Mouse (Mus musculus) forebrain, embryonic 13.5 days (tissue): ENCODE data around the gene B3gat3. TPM values are rescaled to one million over a fixed set of nuclear protein-coding genes. Genes with fewer than 3 reads are reported as not detected.

Source experiments
- ATAC-seq: fragments of 200-750 bp; cut with Nextera tagmentation; 2 replicates; pipeline ENCODE4 v1.8.0; 2017
- H3K27ac ChIP-seq: fragments of 300-500 bp; sonication (generic); 2 replicates; pipeline ENCODE4 v1.5.1; 2015; ENCODE audit warnings: inconsistent platforms, mild to moderate bottlenecking, moderate library complexity
- H3K27me3 ChIP-seq: fragments of 300-500 bp; sonication (generic); 2 replicates; pipeline ENCODE4 v1.6.1; 2015; ENCODE audit warnings: mild to moderate bottlenecking, inconsistent platforms
- H3K36me3 ChIP-seq: fragments of 300-500 bp; sonication (generic); 2 replicates; pipeline ENCODE4 v1.6.1; 2015; ENCODE audit warnings: mild to moderate bottlenecking, inconsistent platforms; ENCODE audit not compliant: poor library complexity, severe bottlenecking
- H3K4me1 ChIP-seq: fragments of 300-500 bp; sonication (generic); 2 replicates; pipeline ENCODE4 v1.6.1; 2015; ENCODE audit warnings: inconsistent platforms
- H3K4me2 ChIP-seq: fragments of 300-500 bp; sonication (generic); 2 replicates; pipeline ENCODE4 v1.6.1; 2015; ENCODE audit warnings: inconsistent platforms, mild to moderate bottlenecking, moderate library complexity
- H3K4me3 ChIP-seq: fragments of 300-500 bp; sonication (generic); 2 replicates; pipeline ENCODE4 v1.5.1; 2015; ENCODE audit warnings: mild to moderate bottlenecking, inconsistent platforms
- H3K9ac ChIP-seq: fragments of 300-500 bp; sonication (generic); 2 replicates; pipeline ENCODE4 v1.6.1; 2015; ENCODE audit warnings: mild to moderate bottlenecking, inconsistent platforms
- H3K9me3 ChIP-seq: fragments of 300-500 bp; sonication (generic); replicated peaks from 2 replicates; pipeline ENCODE4 v1.6.1; 2016; ENCODE audit warnings: inconsistent platforms
- WGBS: fragments of 180-500 bp; shearing (Covaris S2); methylation state at CpG from one replicate; pipeline ENCODE4 v1.1.7; 2015; 5-methylcytosine and 5-hydroxymethylcytosine counted together
- polyA plus RNA-seq: library from polyadenylated mRNA; unstranded; fragments of >200 nt; fragmentation: Nextera tagmentation; extraction: Ambion mirVana; gene quantifications from 2 replicates; pipeline ENCODE4 v1.2.1, GENCODE M21; 2015

The B3gat3 gene
- polyA plus RNA-seq, 1 experiment from 2014 or later: 66.4 TPM

DNA sequence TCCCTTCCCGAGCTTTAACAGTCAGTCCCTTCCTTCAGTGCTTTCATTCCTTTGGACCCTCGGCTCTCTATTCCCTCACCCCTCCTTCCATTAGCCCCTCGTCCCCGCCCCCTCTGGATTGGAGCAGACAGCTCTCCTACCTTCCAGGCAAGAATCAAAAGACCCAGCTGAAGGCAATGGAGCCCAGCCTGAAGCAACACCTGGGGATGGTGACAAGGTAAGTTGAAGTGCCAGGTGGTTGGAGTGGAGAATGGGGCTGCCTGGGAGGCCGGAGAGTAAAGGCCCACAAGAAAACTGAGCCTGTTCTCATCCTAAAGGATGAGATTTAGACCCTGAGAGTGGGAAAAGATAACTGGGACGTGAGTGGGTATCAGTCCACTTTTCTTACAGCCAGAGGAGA lies 11.6 kb upstream of the B3gat3 start:
- Histone ChIP-seq H3K4me3 (no peak overlapping the region), H3K4me1 (no peaks in the 10 kb centered on the region), H3K27ac (no peak overlapping the region), H3K27me3 (no peaks in the 10 kb centered on the region), H3K36me3 (peaks cover 97% of the 10 kb centered on the region), H3K9me3 (no peaks in the 10 kb centered on the region), H3K9ac (no peak overlapping the region), H3K4me2 (no peak overlapping the region)
- ATAC-seq: no peak
- WGBS: 87% methylated on average over 6 of the region's 6 CpGs

DNA sequence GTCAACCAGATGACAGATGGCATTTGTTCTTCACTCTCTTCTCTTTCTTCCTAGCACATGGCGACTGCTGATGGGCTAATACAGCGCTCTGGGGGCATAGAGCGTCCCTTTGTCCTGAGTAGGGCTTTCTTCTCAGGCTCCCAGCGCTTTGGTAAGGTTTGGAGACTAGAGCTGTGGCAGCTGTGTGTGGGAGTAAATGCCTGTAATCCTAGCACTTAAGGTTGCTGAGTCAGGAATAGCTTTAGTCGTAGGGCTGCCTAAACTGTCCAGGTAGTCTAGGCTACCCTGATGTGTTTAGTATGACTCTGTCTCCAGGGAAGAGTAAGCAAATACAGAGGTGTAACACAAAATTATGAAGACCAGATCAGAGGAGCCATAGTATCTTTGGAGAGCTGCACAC lies 8.4 kb upstream of the B3gat3 start:
- H3K27me3 ChIP-seq: no peaks in the 10 kb centered on the region
- H3K36me3 ChIP-seq: peaks cover 100% of the 10 kb centered on the region
- no peak overlapping the region for H3K4me2 ChIP-seq
- no peak overlapping the region for H3K4me3 ChIP-seq
- H3K9ac ChIP-seq: no peak overlapping the region
- ATAC-seq: no peak
- no peak overlapping the region for H3K27ac ChIP-seq
- no peaks in the 10 kb centered on the region for H3K4me1 ChIP-seq
- 95% methylated on average over 5 of the region's 5 CpGs for WGBS
- no peaks in the 10 kb centered on the region for H3K9me3 ChIP-seq

- H3K27me3 ChIP-seq: no peaks in the 10 kb centered on the region
- ATAC-seq: no peak
- no peak overlapping the region for H3K4me3 ChIP-seq
- no peaks in the 10 kb centered on the region for H3K4me1 ChIP-seq
- no peak overlapping the region for H3K9ac ChIP-seq
- peaks cover 80% of the 10 kb centered on the region for H3K36me3 ChIP-seq
- H3K9me3 ChIP-seq: no peaks in the 10 kb centered on the region
- no peak overlapping the region for H3K4me2 ChIP-seq
- WGBS: 92% methylated on average over 3 of the region's 3 CpGs
- no peak overlapping the region for H3K27ac ChIP-seq
Measured at GRCm38 (mm10) chr19:8914212-8914611, 6.0 kb upstream of the B3gat3 start.

DNA sequence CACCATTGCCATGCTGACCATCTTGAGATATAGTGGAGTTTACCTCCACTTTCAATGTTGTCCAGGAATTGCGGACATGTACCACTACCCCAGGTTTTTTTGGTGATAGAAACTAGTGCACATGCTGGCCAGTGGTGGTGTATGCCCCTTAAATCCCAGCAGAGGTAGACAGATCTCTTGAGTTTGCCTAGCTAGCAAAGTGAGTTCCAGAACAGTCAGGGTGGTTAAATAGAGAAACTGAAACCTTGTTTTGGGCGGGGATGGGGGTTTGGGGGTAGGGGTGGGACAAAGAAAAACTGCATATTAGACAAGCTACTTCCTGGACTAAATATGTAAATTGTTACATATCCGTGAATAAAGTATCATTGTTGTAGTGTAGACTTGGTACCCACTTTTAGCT lies 1.2 kb upstream of the B3gat3 start:
- H3K4me1 ChIP-seq: peaks cover 15% of the 10 kb centered on the region
- no peaks in the 10 kb centered on the region for H3K27me3 ChIP-seq
- peaks cover 32% of the 10 kb centered on the region for H3K36me3 ChIP-seq
- H3K27ac ChIP-seq: no peak overlapping the region
- H3K4me2 ChIP-seq: no peak overlapping the region
- WGBS: 91% methylated on average over 3 of the region's 3 CpGs
- no peaks in the 10 kb centered on the region for H3K9me3 ChIP-seq
- H3K4me3 ChIP-seq: no peak overlapping the region
- no peak for ATAC-seq
- H3K9ac ChIP-seq: no peak overlapping the region

DNA sequence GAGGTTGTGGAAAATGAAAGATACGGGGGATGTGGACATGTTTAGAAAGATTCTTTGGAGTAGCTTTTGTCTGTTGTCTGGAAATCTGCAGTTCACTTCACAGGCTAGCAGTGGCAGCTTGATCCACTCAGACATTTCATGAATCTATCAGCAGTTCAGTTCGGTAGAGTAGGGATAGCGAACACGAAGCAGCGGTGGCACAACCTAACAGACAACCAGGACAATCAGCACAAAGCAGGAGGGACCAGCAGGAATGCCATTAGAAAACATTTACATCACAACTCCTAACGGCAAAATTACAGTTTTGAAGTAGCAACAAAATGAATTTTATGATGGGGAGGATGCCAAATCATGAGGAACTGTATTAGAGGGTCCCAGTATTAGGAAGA lies 496 bp upstream of the B3gat3 start:
- H3K9ac ChIP-seq: no peak overlapping the region
- H3K4me1 ChIP-seq: peaks cover 15% of the 10 kb centered on the region
- WGBS: 77% methylated on average over 6 of the region's 6 CpGs
- peak; percentile 1; the same call in 1 of the 2 replicates for ATAC-seq
- no peaks in the 10 kb centered on the region for H3K27me3 ChIP-seq
- H3K36me3 ChIP-seq: peaks cover 25% of the 10 kb centered on the region
- H3K4me2 ChIP-seq: peak overlapping the region; percentile 71
- H3K27ac ChIP-seq: 0 out of 2 replicates have a peak overlapping the region, but pooled peaks have one; percentile 74
- H3K4me3 ChIP-seq: peak overlapping the region; percentile 80
- no peaks in the 10 kb centered on the region for H3K9me3 ChIP-seq

DNA sequence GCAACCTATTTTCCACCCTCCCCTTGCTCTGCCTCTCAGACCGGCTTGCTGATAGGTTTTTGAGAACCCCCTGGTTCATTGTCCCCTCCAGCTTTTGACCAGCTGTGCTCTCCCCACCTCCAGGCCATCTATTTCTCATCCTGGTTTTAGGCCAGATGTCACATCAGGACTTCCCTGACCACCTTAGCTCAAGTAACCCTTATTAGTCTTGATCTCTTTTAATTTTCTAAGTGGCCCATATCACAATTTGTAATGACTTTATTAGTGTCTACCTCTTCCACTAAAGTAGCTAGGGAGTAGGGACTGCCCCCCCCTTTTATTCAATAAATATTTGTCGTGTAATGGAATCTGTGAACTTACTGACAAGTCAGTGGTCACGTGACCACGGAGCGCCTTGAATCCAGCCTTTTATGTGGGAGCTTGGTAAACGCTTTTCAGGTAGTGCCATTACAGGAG lies 690 bp downstream of the B3gat3 start:
- 2% methylated on average over 6 of the region's 6 CpGs for WGBS
- no peaks in the 10 kb centered on the region for H3K9me3 ChIP-seq
- peaks cover 21% of the 10 kb centered on the region for H3K36me3 ChIP-seq
- peaks cover 15% of the 10 kb centered on the region for H3K4me1 ChIP-seq
- H3K27me3 ChIP-seq: no peaks in the 10 kb centered on the region
- H3K4me2 ChIP-seq: peak overlapping the region; percentile 71
- peak overlapping the region; percentile 74 for H3K27ac ChIP-seq
- peak overlapping the region; percentile 84 for H3K9ac ChIP-seq
- peak; percentile 0; the same call in 1 of the 2 replicates for ATAC-seq
- peak overlapping the region; percentile 80 for H3K4me3 ChIP-seq

DNA sequence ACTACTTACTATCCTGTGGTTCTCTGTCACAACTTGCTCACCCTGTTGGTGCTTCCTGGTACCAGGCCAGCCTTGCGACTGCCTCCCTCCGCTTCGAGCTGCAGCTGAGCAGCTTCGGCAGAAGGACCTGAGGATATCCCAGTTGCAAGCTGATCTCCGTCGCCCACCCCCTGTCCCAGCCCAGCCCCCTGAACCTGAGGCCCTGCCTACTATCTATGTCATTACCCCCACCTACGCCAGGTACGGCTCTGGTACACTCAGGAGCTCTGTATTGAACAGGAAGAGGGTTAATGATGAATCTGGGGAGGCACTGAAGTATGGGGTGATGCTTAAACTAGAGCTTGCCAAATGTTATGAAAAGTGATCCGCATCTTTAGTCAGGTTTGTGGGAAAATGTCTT lies 1.6 kb downstream of the B3gat3 start:
- 87% methylated on average over 9 of the region's 9 CpGs for WGBS
- Histone ChIP-seq H3K4me2 (peak overlapping the region; percentile 71), H3K9ac (no peak overlapping the region), H3K9me3 (no peaks in the 10 kb centered on the region), H3K27ac (no peak overlapping the region), H3K36me3 (peaks cover 20% of the 10 kb centered on the region), H3K27me3 (no peaks in the 10 kb centered on the region), H3K4me1 (peaks cover 15% of the 10 kb centered on the region), H3K4me3 (peak overlapping the region; percentile 80; the same call in 1 of the 2 replicates)
- ATAC-seq: no peak

GRCm38 (mm10) chr19:8926766-8927165 lies 6.6 kb downstream of the B3gat3 start:
- 90% methylated on average over 2 of the region's 2 CpGs for WGBS
- no peak for ATAC-seq
- peaks cover 11% of the 10 kb centered on the region for H3K27me3 ChIP-seq
- no peak overlapping the region for H3K4me3 ChIP-seq
- peaks cover 22% of the 10 kb centered on the region for H3K4me1 ChIP-seq
- no peak overlapping the region for H3K9ac ChIP-seq
- no peaks in the 10 kb centered on the region for H3K9me3 ChIP-seq
- peaks cover 35% of the 10 kb centered on the region for H3K36me3 ChIP-seq
- no peak overlapping the region for H3K4me2 ChIP-seq
- H3K27ac ChIP-seq: no peak overlapping the region

- Histone ChIP-seq H3K27me3 (peaks cover 11% of the 10 kb centered on the region), H3K4me2 (no peak overlapping the region), H3K4me1 (peaks cover 20% of the 10 kb centered on the region), H3K4me3 (no peak overlapping the region), H3K9ac (no peak overlapping the region), H3K36me3 (peaks cover 35% of the 10 kb centered on the region), H3K27ac (no peak overlapping the region), H3K9me3 (no peaks in the 10 kb centered on the region)
- no peak for ATAC-seq
- 90% methylated on average over 12 of the region's 12 CpGs for WGBS
Measured at GRCm38 (mm10) chr19:8927891-8928525, 7.8 kb downstream of the B3gat3 start.

DNA sequence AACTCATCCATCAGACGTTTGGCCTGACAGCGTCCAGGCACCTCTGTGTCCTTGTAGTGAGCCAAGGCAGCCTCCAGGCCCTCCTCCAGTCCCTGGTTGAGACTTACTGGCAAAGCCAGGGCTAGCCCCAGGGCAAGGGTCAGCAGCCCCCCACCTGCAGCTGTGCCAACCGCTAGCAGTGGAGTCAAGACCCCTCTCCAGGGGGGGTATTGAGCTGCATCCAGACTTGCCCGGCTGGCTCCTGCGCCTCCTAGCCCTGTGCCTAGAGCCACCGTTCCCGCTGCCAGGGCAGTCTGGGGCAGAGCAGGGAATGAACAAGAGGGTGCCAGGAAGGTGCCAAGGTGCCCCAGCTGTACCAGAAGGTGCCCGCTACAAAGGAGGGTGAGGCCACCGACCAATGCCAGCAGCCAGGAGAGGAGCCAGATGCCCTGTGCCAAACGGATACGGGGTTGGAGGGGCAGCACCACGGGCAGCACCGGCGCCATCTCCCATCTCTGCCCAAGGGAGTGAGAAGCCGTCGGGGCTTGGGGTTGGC lies 8.6 kb downstream of the B3gat3 start:
- H3K36me3 ChIP-seq: peaks cover 40% of the 10 kb centered on the region
- ATAC-seq: peak; percentile 44
- WGBS: 15% methylated on average over 16 of the region's 16 CpGs
- peak overlapping the region; percentile 77 for H3K9ac ChIP-seq
- H3K4me3 ChIP-seq: peak overlapping the region; percentile 56
- peaks cover 20% of the 10 kb centered on the region for H3K4me1 ChIP-seq
- peak overlapping the region; percentile 76 for H3K4me2 ChIP-seq
- no peaks in the 10 kb centered on the region for H3K9me3 ChIP-seq
- H3K27ac ChIP-seq: no peak overlapping the region
- H3K27me3 ChIP-seq: peaks cover 11% of the 10 kb centered on the region

- ATAC-seq: peak; percentile 58
- H3K4me1 ChIP-seq: peaks cover 20% of the 10 kb centered on the region
- peak within 1 kb of the TSS; percentile 76 for H3K4me2 ChIP-seq
- peak within 1 kb of the TSS; percentile 77 for H3K9ac ChIP-seq
- WGBS: under 1% methylated on average over 68 of the region's 74 CpGs
- no peak within 1 kb of the TSS; the same call in 1 of the 2 replicates for H3K27ac ChIP-seq
- H3K36me3 ChIP-seq: peaks cover 44% of the 10 kb centered on the region
- H3K9me3 ChIP-seq: no peaks in the 10 kb centered on the region
- peak within 1 kb of the TSS; percentile 56 for H3K4me3 ChIP-seq
- H3K27me3 ChIP-seq: peaks cover 11% of the 10 kb centered on the region
Measured at GRCm38 (mm10) chr19:8929224-8930088, 9.3 kb downstream of the B3gat3 start, which contains the start of the genes Rom1 and Eml3. Gene Rom1, minus strand, starts transcription at chr19:8929356. Gene Eml3, plus strand, starts transcription at chr19:8929552.

GRCm38 (mm10) chr19:8930117-8930516 lies 9.9 kb downstream of the B3gat3 start:
- WGBS: 19% methylated on average over 11 of the region's 11 CpGs
- no peaks in the 10 kb centered on the region for H3K9me3 ChIP-seq
- peak overlapping the region; percentile 56 for H3K4me3 ChIP-seq
- peak overlapping the region; percentile 76 for H3K4me2 ChIP-seq
- peak; percentile 23; the same call in 1 of the 2 replicates for ATAC-seq
- H3K36me3 ChIP-seq: peaks cover 44% of the 10 kb centered on the region
- H3K27me3 ChIP-seq: peaks cover 11% of the 10 kb centered on the region
- H3K4me1 ChIP-seq: peaks cover 20% of the 10 kb centered on the region
- no peak overlapping the region for H3K27ac ChIP-seq
- H3K9ac ChIP-seq: peak overlapping the region; percentile 77
